Mouse (Mus musculus) G1E (cell line): ENCODE data around the gene Gm1673.

Experiments used
- CTCF ChIP-seq: IDR thresholded peaks from 2 replicates; pipeline ENCODE4 v1.5.1; 2012; ENCODE audit warnings: low read depth, low read length, inconsistent platforms, mixed read lengths
- GATA1 ChIP-seq: IDR thresholded peaks from 2 replicates; pipeline ENCODE4 v1.6.1; 2012; ENCODE audit warnings: borderline replicate concordance, low read length, inconsistent platforms, mixed read lengths
- POLR2AphosphoS5 ChIP-seq: IDR thresholded peaks from 2 replicates; pipeline ENCODE4 v1.6.1; 2012; ENCODE audit warnings: low read depth, low read length, inconsistent platforms; ENCODE audit not compliant: insufficient replicate concordance
- TAL1 ChIP-seq: conservative IDR thresholded peaks from 2 replicates; pipeline ENCODE4 v1.6.1; 2012; ENCODE audit warnings: low read depth, low read length, inconsistent platforms, mixed read lengths

DNA sequence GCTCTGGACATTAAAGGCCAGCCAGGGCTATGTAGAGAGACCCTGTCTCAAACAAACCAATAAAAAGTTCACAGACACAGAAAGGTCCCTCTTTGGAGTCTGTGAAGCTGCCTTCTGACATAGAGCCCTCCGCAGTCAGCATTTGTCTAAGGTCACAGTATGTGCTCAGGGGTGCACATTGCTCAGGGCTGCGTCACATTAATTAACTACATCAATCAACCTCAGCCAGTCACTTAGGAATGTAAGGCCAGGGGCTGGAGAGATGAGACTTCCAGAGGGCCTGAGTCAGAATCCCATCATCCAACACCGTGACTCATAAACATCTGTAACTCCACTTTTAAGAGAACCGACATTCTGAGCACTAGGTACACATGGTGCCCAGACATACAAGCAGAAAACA lies 27.4 kb upstream of the Gm1673 start:
- no peak for TF ChIP-seq POLR2AphosphoS5
- no peak for TF ChIP-seq GATA1
- TF ChIP-seq CTCF: no peak
- TF ChIP-seq TAL1: no peak
